Mouse (Mus musculus): Measurements from ENCODE around the gene Gucd1. TPM values are rescaled to one million over a fixed set of nuclear protein-coding genes. Genes with fewer than 3 reads are reported as not detected.
A peak's percentile ranks its signal among the peaks of the same experiment; 100 is the strongest.
"Not testable (repeated sequence)": the region's sequence is repeated elsewhere in the genome, so short reads cannot be mapped to it uniquely, and the experiment has no call there.

The Gucd1 gene
- total and polyA plus RNA-seq, 2 experiments: 115 to 166 TPM

DNA sequence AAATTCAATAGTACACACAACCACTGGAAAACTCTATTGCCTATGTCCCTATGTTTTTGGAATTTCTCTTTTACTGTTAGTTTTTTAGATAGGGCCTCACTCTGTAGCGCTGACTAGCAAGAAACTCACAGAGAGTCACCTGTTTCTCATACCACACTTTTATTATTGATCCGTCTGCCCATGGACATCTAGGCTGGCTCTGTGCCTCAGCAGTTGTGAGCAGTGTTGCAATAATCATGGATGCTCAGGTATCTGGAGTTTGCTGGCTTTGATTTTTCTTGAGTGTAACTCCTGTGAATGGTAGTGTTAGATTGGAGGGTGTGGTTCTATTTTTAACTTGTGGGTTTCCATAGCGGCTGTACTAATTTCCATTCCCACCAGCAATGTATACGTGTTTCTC, 162.4 kb downstream of the Gucd1 start:
- Histone ChIP-seq H3K9ac (ENCODE audit: low read depth, low read length) (no peak overlapping the region), H3K27ac (replicated peaks; ENCODE audit: insufficient read depth, low read depth, low read length) (no peak overlapping the region), H3K27me3 (ENCODE audit: control insufficient read depth, insufficient read depth, low read length) (no peaks in the 10 kb centered on the region), H3K4me1 (ENCODE audit: control insufficient read depth, insufficient read depth, low read length) (no peaks in the 10 kb centered on the region), H3K79me2 (ENCODE audit: control insufficient read depth, insufficient read depth, low read length) (no peaks in the 10 kb centered on the region), H3K36me3 (ENCODE audit: control insufficient read depth, insufficient read depth, low read length) (no peaks in the 10 kb centered on the region), H3K4me3 (ENCODE audit: insufficient read depth, low read depth, low read length) (no peak overlapping the region)
- 37% methylated on average over 4 of the region's 4 CpGs for WGBS
- DNase-seq (ENCODE audit: extremely low read depth, low read depth, low spot score): peak; percentile 68
- TF ChIP-seq POLR2A (IDR thresholded peaks at IDR 0.05; ENCODE audit: extremely low read depth, insufficient read depth, low read length): no peak
- TF ChIP-seq CTCF (IDR thresholded peaks at IDR 0.05; ENCODE audit: low read depth, low read length): no peak

DNA sequence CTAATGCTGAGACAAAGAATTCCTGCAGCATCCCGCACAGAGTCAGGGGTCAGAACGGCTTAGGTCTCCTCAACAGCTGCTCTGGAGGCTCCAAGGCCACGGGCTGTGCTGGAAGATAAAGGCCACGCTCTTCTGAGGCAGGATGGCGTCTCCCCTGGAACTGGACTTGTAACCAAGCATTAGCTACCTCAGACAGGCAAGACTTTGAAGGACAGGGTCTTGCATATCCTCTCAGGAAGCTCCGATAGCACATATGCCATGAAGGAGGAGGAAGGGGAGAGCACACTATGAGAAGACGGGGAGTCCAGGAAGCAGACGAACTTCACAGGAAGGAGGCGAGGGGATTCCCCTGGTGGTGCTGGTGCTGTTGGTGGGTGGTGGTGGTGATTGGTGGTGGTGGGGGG, 163.9 kb downstream of the Gucd1 start:
- 65% methylated on average over 8 of the region's 9 CpGs for WGBS
- not testable (repeated sequence) for H3K9ac ChIP-seq (ENCODE audit: low read depth, low read length)

DNA sequence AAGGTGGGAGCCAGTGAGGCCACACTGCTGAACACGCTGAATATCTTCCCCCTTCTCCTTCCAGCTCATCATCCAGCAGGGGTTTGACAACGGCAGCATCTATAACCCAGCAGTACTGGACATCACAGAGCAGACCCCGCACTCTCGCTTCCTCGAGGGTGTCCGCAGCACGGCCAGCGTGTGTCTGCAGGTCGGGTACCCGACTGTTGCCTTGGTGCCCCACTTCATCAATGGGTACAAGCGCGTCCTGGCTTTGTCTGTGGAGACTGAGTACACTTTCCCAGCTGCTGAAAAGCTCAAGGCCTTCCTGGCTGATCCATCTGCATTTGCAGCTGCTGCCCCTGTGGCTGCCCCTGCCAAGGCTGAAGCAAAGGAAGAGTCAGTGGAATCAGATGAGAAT, 165.2 kb downstream of the Gucd1 start:
- Histone ChIP-seq H3K36me3 (ENCODE audit: control insufficient read depth, insufficient read depth, low read length) (no peaks in the 10 kb centered on the region), H3K27me3 (ENCODE audit: control insufficient read depth, insufficient read depth, low read length) (no peaks in the 10 kb centered on the region), H3K4me1 (ENCODE audit: control insufficient read depth, insufficient read depth, low read length) (no peaks in the 10 kb centered on the region), H3K4me3 (ENCODE audit: insufficient read depth, low read depth, low read length) (no peak overlapping the region), H3K27ac (replicated peaks; ENCODE audit: insufficient read depth, low read depth, low read length) (no peak overlapping the region), H3K9ac (ENCODE audit: low read depth, low read length) (no peak overlapping the region), H3K79me2 (ENCODE audit: control insufficient read depth, insufficient read depth, low read length) (no peaks in the 10 kb centered on the region)
- TF ChIP-seq POLR2A (IDR thresholded peaks at IDR 0.05; ENCODE audit: extremely low read depth, insufficient read depth, low read length): no peak
- no peak for TF ChIP-seq CTCF (IDR thresholded peaks at IDR 0.05; ENCODE audit: low read depth, low read length)
- 96% methylated on average over 12 of the region's 12 CpGs for WGBS
- no peak for DNase-seq (ENCODE audit: extremely low read depth, low read depth, low spot score)

More for the DNA sequence above, 163.9 kb downstream of the Gucd1 start:
- H3K27me3 ChIP-seq (ENCODE audit: control insufficient read depth, insufficient read depth, low read length); DNase-seq (ENCODE audit: extremely low read depth, low read depth, low spot score); H3K4me1 ChIP-seq (ENCODE audit: control insufficient read depth, insufficient read depth, low read length); H3K79me2 ChIP-seq (ENCODE audit: control insufficient read depth, insufficient read depth, low read length); H3K36me3 ChIP-seq (ENCODE audit: control insufficient read depth, insufficient read depth, low read length); H3K4me3 ChIP-seq (ENCODE audit: insufficient read depth, low read depth, low read length); H3K27ac ChIP-seq (replicated peaks; ENCODE audit: insufficient read depth, low read depth, low read length): not testable (repeated sequence)

DNA sequence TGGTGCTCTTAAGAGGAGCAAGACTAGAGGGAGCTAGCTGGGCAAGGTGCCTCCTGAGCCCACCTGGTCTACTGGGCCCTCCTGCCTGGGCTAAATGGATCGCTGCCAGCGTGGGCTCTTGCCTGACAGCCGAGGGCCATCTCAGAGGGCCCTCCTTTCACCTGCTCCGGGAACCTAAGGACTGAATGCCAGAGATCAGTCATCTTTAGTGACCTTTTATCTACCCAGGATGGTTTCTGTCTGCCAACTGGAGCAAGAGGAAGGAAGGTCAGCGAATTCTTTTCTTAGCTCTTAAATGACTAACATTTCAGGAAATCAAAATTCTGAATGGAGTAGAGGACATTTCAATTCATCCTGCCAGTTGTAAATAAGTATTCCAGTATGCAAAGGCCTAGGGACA, 167.2 kb downstream of the Gucd1 start:
- TF ChIP-seq POLR2A (IDR thresholded peaks at IDR 0.05; ENCODE audit: extremely low read depth, insufficient read depth, low read length) (no peak), CTCF (IDR thresholded peaks at IDR 0.05; ENCODE audit: low read depth, low read length) (no peak)
- 73% methylated on average over 5 of the region's 5 CpGs for WGBS
- DNase-seq (ENCODE audit: extremely low read depth, low read depth, low spot score): no peak
- Histone ChIP-seq H3K27me3 (ENCODE audit: control insufficient read depth, insufficient read depth, low read length) (no peaks in the 10 kb centered on the region), H3K4me1 (ENCODE audit: control insufficient read depth, insufficient read depth, low read length) (no peaks in the 10 kb centered on the region), H3K79me2 (ENCODE audit: control insufficient read depth, insufficient read depth, low read length) (no peaks in the 10 kb centered on the region), H3K4me3 (ENCODE audit: insufficient read depth, low read depth, low read length) (no peak overlapping the region), H3K27ac (replicated peaks; ENCODE audit: insufficient read depth, low read depth, low read length) (no peak overlapping the region), H3K36me3 (ENCODE audit: control insufficient read depth, insufficient read depth, low read length) (no peaks in the 10 kb centered on the region), H3K9ac (ENCODE audit: low read depth, low read length) (no peak overlapping the region)

DNA sequence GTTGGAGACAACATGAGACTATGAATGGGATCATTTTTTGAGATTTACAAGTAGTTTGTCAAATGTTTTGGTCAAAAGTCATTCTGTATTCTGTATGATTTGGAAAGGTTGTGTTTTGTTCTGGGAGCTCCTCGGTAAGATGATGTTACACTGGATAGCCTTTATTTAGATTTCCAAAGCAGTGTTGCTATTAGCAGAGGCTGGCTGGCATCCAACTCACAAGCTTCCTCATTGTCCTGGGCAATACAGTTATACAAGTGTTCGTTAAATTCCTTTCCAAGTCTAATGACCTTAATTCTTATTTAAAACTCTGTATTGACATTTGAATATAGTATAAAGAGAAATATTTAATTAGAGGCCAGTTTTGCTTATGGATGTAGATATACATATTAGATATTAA, 172.5 kb downstream of the Gucd1 start:
- no peaks in the 10 kb centered on the region for H3K36me3 ChIP-seq (ENCODE audit: control insufficient read depth, insufficient read depth, low read length)
- DNase-seq (ENCODE audit: extremely low read depth, low read depth, low spot score): no peak
- H3K27me3 ChIP-seq (ENCODE audit: control insufficient read depth, insufficient read depth, low read length): no peaks in the 10 kb centered on the region
- TF ChIP-seq POLR2A (IDR thresholded peaks at IDR 0.05; ENCODE audit: extremely low read depth, insufficient read depth, low read length) (no peak), CTCF (IDR thresholded peaks at IDR 0.05; ENCODE audit: low read depth, low read length) (no peak)
- H3K27ac ChIP-seq (replicated peaks; ENCODE audit: insufficient read depth, low read depth, low read length): no peak overlapping the region
- H3K4me1 ChIP-seq (ENCODE audit: control insufficient read depth, insufficient read depth, low read length): no peaks in the 10 kb centered on the region; the same call in 1 of the 2 replicates
- no peaks in the 10 kb centered on the region for H3K79me2 ChIP-seq (ENCODE audit: control insufficient read depth, insufficient read depth, low read length)
- H3K9ac ChIP-seq (ENCODE audit: low read depth, low read length): no peak overlapping the region
- WGBS: 51% methylated on average over 2 of the region's 2 CpGs
- H3K4me3 ChIP-seq (ENCODE audit: insufficient read depth, low read depth, low read length): no peak overlapping the region

DNA sequence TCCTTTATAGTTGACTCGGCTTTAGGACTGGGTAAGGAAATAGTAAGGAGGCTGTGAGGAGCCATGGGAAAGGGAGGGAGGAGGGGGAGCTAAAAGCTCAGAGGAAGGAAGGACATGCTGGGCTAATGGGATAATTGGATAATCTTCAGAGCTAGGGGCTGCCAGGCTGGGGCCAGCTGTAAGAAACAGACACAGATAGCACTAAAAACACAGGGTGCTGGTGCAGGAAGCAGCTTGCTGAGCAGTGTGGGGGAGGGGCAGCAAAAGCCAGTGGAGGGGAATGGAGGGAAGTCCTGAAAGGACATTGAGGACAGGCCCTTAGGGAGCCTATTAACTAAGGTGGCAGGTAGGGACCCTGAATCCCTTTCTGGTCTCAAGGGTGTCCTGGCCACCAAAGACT, 173.2 kb downstream of the Gucd1 start:
- H3K9ac ChIP-seq (ENCODE audit: low read depth, low read length); H3K27ac ChIP-seq (replicated peaks; ENCODE audit: insufficient read depth, low read depth, low read length); H3K79me2 ChIP-seq (ENCODE audit: control insufficient read depth, insufficient read depth, low read length); DNase-seq (ENCODE audit: extremely low read depth, low read depth, low spot score); H3K27me3 ChIP-seq (ENCODE audit: control insufficient read depth, insufficient read depth, low read length); H3K4me3 ChIP-seq (ENCODE audit: insufficient read depth, low read depth, low read length); H3K36me3 ChIP-seq (ENCODE audit: control insufficient read depth, insufficient read depth, low read length); H3K4me1 ChIP-seq (ENCODE audit: control insufficient read depth, insufficient read depth, low read length): not testable (repeated sequence)
- 76% methylated on average over 1 of the region's 1 CpGs for WGBS

All from liver, adult 2 months (tissue).